Mouse (Mus musculus) kidney, postnatal 14 days (tissue): ENCODE data around the gene Insrr.
"Not testable (repeated sequence)": the region's sequence is repeated elsewhere in the genome, so short reads cannot be mapped to it uniquely, and the experiment has no call there.

Experiments used
- DNase-seq: peaks from one replicate; pipeline ENCODE4 v3.0.0; 2022; ENCODE audit warnings: mixed read lengths

The Insrr gene

GRCm38 (mm10) chr3:87779086-87779485, 17.7 kb upstream of the Insrr start:
- DNase-seq = no peak

- DNase-seq = no peak
Measured at GRCm38 (mm10) chr3:87783282-87784023, 13.3 kb upstream of the Insrr start.

DNA sequence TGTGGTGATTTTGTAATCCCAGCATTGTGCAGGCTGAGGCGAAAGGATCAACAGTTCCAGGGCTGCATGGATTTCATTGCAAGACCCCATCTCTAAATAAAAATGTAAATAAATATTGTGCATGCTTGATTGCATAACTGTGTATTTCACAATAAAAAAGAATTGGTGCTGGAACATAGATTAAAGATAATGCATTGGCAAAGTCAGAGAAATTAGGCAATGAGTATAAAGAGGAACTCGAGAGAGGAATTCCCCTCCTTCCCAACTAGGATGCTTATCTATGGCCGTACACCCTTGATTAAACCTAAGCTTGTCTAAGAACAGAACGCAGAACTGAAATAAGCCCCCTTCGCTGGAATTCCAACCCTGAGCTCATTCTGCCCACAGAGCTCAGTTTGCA, 11.6 kb upstream of the Insrr start:
- DNase-seq = no peak

DNA sequence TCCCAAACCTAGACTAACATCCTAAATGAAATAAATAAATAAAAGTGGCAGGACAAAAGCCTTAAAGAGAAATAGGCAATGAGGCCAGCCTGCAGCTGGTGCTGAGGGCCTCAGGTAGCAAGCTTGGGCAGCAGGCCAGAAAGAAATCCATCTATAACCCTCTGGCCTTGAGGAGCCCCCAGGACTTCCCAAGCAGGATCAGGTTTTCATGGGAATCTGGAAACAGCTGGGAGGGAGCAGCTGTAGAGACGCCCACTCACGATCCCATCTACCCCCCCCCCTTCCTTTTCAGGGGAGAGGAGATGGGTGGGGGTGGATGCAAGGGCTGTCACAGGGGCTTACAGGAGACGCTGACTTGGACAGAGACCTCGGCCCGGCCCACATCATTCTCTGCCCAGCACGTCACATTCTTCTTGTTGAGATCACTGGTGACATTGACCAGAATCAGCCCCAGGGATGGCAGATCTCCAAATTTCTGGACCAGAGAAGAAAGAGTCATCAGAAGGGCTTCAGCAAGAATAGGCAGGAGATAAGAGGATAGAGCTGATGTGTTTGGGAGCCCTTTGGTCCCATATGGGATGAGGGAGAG, 11.0 kb upstream of the Insrr start:
- no peak for DNase-seq

DNA sequence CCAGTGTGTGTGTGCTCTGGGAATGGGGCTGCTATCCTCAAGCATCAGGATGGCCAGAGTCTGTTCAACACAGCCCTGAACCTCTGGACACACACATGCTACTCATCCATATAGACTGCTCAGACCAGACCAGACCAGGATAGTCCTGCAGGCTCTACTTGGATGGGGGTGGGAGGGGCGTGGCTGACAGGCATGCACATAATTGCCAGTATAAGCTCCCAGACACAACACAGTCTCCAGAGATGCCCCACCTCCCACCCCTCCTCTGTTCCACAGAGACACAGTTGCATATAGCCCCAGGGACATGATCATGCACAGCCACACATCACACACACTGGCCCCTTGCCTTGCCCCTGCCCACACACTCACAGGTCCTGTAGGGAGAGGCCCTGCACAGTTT, 7.5 kb upstream of the Insrr start:
- DNase-seq = no peak

GRCm38 (mm10) chr3:87789768-87790167, 7.0 kb upstream of the Insrr start:
- DNase-seq = no peak

DNA sequence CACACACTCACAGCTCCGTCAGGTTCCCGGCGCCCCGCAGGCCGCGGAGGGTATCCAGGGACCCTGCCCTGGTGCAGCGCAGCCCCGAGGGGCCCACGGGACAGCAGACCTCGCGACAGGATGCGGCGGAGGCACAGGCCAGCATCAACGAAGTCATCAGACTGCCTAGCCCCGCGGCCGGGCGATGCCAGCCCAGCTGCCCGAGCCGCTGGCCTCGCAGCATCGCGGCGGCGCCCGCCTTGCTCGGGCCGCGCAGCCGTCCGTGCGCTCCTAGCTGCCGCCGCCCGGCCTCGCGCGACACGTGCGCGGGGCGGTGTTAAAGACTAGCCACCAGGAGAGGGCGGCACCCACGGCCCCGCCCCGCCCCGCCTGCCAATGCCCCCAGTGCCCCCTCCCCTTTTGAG, 1.8 kb upstream of the Insrr start, which contains the start of gene Ntrk1:
Gene Ntrk1 (minus strand): TSS at position 241 of the 404 bp plus-strand sequence.
- no peak for DNase-seq

- DNase-seq = peak; percentile 73
Measured at GRCm38 (mm10) chr3:87795336-87796277, 1.1 kb upstream of the Insrr start.

GRCm38 (mm10) chr3:87801681-87802080, 4.9 kb downstream of the Insrr start:
- DNase-seq = no peak

DNA sequence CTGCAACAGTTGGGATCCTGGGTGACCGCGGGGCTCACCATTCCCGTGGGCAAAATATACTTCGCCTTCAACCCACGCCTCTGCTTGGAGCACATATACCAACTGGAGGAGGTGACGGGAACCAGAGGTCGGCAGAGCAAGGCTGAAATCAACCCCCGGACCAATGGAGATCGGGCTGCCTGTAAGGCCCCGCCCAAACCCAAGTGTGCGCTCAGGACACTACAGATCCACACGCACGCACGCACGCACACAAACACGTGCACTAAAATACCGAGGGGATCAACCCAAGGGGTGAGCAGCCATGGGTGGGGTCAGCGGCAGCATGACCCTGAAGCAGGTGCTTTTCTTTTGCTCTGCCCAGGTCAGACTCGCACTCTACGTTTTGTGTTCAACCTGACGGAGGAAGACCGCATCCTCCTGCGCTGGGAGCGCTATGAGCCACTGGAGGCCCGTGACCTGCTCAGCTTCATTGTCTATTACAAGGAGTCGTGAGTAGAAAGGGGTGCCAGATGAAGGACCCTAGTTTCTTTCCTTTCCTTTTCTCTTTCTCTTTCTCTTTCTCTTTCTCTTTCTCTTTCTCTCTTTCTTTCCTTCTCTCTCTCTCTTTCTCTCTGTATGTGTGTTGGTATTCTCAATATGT, 7.4 kb downstream of the Insrr start:
- no peak for DNase-seq

DNA sequence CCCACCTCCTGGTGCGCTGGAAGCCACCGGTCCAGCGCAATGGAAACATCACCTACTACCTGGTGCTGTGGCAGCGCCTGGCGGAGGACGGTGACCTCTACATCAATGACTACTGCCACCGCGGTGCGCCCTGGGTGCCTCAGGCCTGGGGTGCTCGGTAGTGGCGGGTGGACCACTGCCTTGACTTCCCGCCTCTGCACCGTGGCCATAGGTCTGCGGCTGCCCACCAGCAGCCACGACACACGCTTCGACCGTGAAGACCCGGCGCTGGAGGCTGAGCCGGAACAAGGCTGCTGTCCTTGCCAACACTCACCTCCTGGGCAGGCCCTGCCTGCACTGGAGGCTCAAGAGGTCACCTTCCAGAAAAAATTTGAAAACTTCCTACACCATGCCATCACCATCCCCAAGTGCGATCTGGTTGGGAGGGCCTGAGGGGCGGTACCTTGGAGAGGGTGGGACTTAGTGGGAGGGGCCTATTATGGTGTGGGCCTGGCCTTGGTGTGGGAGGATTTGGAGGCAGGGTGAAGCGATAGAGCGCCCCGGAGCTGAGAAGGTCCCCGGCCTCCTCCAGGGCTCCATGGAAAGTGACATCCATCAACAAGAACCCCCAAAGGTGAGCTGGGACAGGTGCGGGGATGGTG, 12.7 kb downstream of the Insrr start:
- DNase-seq = peak; percentile 28

- no peak for DNase-seq
Measured at GRCm38 (mm10) chr3:87811297-87811696, 14.5 kb downstream of the Insrr start.

GRCm38 (mm10) chr3:87812413-87812812, 15.7 kb downstream of the Insrr start:
- no peak for DNase-seq

- peak; percentile 61 for DNase-seq
Measured at GRCm38 (mm10) chr3:87812873-87813272, 16.1 kb downstream of the Insrr start.

- peak; percentile 29 for DNase-seq
Measured at GRCm38 (mm10) chr3:87816166-87816565, 19.4 kb downstream of the Insrr start.

DNA sequence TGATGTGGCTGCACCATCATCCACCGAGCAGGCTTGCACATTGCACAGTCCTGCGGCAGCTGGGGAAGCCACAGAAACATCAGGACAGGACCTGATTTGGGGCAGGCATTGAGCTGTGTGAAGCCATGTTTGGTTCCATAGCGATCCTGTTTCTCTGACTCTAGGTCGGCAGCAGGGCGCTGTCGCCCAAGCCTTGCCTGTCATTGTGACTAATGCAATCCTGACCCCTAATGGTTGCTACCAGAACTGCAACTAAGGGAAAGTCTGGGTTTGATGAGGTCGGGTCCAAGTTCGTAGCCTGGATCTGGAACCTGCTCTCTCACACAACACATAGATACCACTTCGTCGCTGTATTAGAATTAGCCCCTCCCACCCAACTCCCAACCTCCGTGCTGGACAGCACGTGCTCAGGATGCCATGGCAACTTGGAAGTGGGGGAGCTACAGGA, 19.9 kb downstream of the Insrr start:
- peak; percentile 85 for DNase-seq

- no peak for DNase-seq
Measured at GRCm38 (mm10) chr3:87818226-87818625, 21.5 kb downstream of the Insrr start.

GRCm38 (mm10) chr3:87824206-87824605, 27.5 kb downstream of the Insrr start, which contains the start of gene Pear1:
Pear1 (minus strand) TSS chr3:87824306.
- not testable (repeated sequence) for DNase-seq

DNA sequence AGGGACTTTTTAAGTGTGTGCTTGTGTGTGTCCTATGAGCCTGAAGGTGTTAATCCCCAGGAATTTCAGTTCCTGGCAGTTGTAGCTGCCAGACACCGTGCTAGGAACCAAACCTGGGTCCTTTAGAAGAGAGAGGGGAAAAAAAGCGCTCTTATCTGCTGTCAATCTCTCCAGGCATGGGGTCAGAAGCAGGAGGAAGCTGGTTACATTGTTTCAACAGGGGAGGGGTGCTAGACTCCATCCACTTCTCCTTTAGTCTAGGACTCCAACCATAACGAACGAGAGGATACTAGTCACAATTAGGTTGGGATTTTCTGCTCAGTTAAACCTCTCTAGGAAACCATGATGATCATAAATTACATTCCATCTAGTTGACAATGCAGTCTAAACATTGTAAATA, 31.7 kb downstream of the Insrr start:
- no peak for DNase-seq

- DNase-seq = no peak
Measured at GRCm38 (mm10) chr3:87829025-87829424, 32.3 kb downstream of the Insrr start.

- DNase-seq = no peak
Measured at GRCm38 (mm10) chr3:87832109-87832859, 35.5 kb downstream of the Insrr start.
